Mouse (Mus musculus) cerebellum, adult 2 months (tissue): Measurements from ENCODE around the gene Ankrd13d.

Experiments
- CTCF ChIP-seq: fragments of 200-500 bp; IDR thresholded peaks from 2 replicates; pipeline ENCODE4 v1.5.1; 2011; ENCODE audit warnings: low read depth, mild to moderate bottlenecking, control low read depth, low read length, moderate library complexity, borderline replicate concordance; ENCODE audit not compliant: insufficient read depth
- POLR2A ChIP-seq: fragments of 200-500 bp; IDR thresholded peaks from 2 replicates; pipeline ENCODE4 v1.6.1; 2011; ENCODE audit warnings: low read length, control low read depth, borderline replicate concordance; ENCODE audit not compliant: insufficient read depth

- TF ChIP-seq POLR2A (no peak), CTCF (peak; percentile 58)
Observed at GRCm38 (mm10) chr19:4306190-4306577, 23.2 kb upstream of the Ankrd13d start, which contains the start of gene Grk2.
